Mouse (Mus musculus) liver, embryonic 11.5 days (tissue): ENCODE measurements around the gene Tstd2. TPM values are rescaled to one million over a fixed set of nuclear protein-coding genes. Genes with fewer than 3 reads are reported as not detected.

ENCODE experiments used
- ATAC-seq: fragments of 200-750 bp; cut with Nextera tagmentation; replicated peaks from 2 replicates; pipeline ENCODE4 v1.8.0; 2017; ENCODE audit warnings: moderate number of reproducible peaks, mild to moderate bottlenecking, moderate TSS enrichment, moderate library complexity; ENCODE audit not compliant: low FRiP score
- DNase-seq: peaks from one replicate; pipeline ENCODE4 v3.0.0-alpha.2; 2017; ENCODE audit warnings: low spot score
- H3K27ac ChIP-seq: fragments of 300-500 bp; sonication (generic); 2 replicates; pipeline ENCODE4 v1.5.1; 2014; ENCODE audit warnings: mild to moderate bottlenecking, low read depth, low read length, control low read depth
- H3K27me3 ChIP-seq: fragments of 300-500 bp; sonication (generic); replicated peaks from 2 replicates; pipeline ENCODE4 v1.6.1; 2014; ENCODE audit warnings: low read length, mixed read lengths; ENCODE audit not compliant: control insufficient read depth, insufficient read depth
- H3K36me3 ChIP-seq: fragments of 300-500 bp; sonication (generic); 2 replicates; pipeline ENCODE4 v1.6.1; 2014; ENCODE audit warnings: mild to moderate bottlenecking, low read length, moderate library complexity, mixed read lengths; ENCODE audit not compliant: control insufficient read depth, insufficient read depth
- H3K4me1 ChIP-seq: fragments of 300-500 bp; sonication (generic); replicated peaks from 2 replicates; pipeline ENCODE4 v1.6.1; 2014; ENCODE audit warnings: low read length, mixed read lengths; ENCODE audit not compliant: control insufficient read depth, insufficient read depth
- H3K4me2 ChIP-seq: fragments of 300-500 bp; sonication (generic); 2 replicates; pipeline ENCODE4 v1.6.1; 2014; ENCODE audit warnings: mild to moderate bottlenecking, control low read depth, moderate library complexity
- H3K4me3 ChIP-seq: fragments of 300-500 bp; sonication (generic); 2 replicates; pipeline ENCODE4 v1.5.1; 2014; ENCODE audit warnings: low read depth, low read length, control low read depth
- H3K9ac ChIP-seq: fragments of 300-500 bp; sonication (generic); 2 replicates; pipeline ENCODE4 v1.6.1; 2014; ENCODE audit warnings: low read depth, low read length, control low read depth
- H3K9me3 ChIP-seq: fragments of 300-500 bp; sonication (generic); 2 replicates; pipeline ENCODE4 v1.6.1; 2016; ENCODE audit warnings: low read length, inconsistent platforms, mixed read lengths; ENCODE audit not compliant: control insufficient read depth
- WGBS: fragments of 180-500 bp; shearing (Covaris S2); extraction: QIAGEN DNeasy Blood & Tissue Kit; methylation state at CpG from one replicate; pipeline ENCODE4 v1.1.7; 2014; 5-methylcytosine and 5-hydroxymethylcytosine counted together
- polyA plus RNA-seq: library from polyadenylated mRNA; unstranded; fragments of >200 nt; fragmentation: Nextera tagmentation; extraction: Ambion mirVana; gene quantifications from 2 replicates; pipeline ENCODE4 v1.2.1, GENCODE M21; 2014

Gene Tstd2
- polyA plus RNA-seq, 1 experiment from 2014 or later: 30.8 TPM

DNA sequence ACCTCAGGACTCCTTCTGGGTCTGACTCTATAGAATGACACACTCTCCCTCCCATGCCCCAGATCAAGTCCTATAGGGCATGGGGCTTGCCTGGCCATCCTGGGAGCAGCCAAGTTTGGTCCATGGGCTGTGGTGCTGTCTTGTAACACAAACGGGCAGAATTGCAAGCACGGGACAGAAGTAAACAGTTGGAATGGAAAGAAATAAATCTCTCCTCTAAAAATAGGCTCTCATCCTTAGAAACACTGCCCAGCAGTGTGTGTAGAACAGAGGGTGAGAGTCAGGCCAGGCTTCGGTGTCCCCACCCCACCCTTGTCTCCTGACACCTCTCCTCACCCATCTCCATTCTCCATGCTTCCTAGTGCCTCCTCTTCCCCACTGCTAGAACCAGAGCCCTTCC is 70.4 kb downstream of the Tstd2 start:
- 73% methylated on average over 3 of the region's 3 CpGs for WGBS
- DNase-seq (no peak), ATAC-seq (no peak)
- Histone ChIP-seq H3K9ac (no peak overlapping the region), H3K27me3 (no peaks in the 10 kb centered on the region), H3K36me3 (no peaks in the 10 kb centered on the region), H3K9me3 (no peaks in the 10 kb centered on the region), H3K27ac (no peak overlapping the region), H3K4me1 (no peaks in the 10 kb centered on the region), H3K4me3 (no peak overlapping the region), H3K4me2 (no peak overlapping the region)

- H3K27ac ChIP-seq: no peak overlapping the region
These were observed 72.7 kb downstream of the Tstd2 start for GRCm38 (mm10) chr4:46065695-46066340.

GRCm38 (mm10) chr4:46064961-46065360 is 73.5 kb downstream of the Tstd2 start:
- no peak for DNase-seq
- H3K27me3 ChIP-seq: no peaks in the 10 kb centered on the region
- H3K9me3 ChIP-seq: no peaks in the 10 kb centered on the region
- no peak overlapping the region for H3K27ac ChIP-seq
- no peaks in the 10 kb centered on the region for H3K36me3 ChIP-seq
- H3K4me1 ChIP-seq: no peaks in the 10 kb centered on the region
- H3K4me3 ChIP-seq: no peak overlapping the region
- no peak for ATAC-seq
- 77% methylated on average over 3 of the region's 3 CpGs for WGBS
- no peak overlapping the region for H3K4me2 ChIP-seq
- H3K9ac ChIP-seq: no peak overlapping the region

More at GRCm38 (mm10) chr4:46065695-46066340, 72.7 kb downstream of the Tstd2 start:
- Histone ChIP-seq H3K4me2 (no peak overlapping the region), H3K9ac (no peak overlapping the region), H3K4me1 (no peaks in the 10 kb centered on the region), H3K4me3 (no peak overlapping the region), H3K36me3 (no peaks in the 10 kb centered on the region), H3K9me3 (no peaks in the 10 kb centered on the region), H3K27me3 (no peaks in the 10 kb centered on the region)
- no peak for DNase-seq
- WGBS: 68% methylated on average over 8 of the region's 8 CpGs
- no peak for ATAC-seq

Other genes starting within 250 kb of the Tstd2 start
- gene Ccdc180, start 248.4 kb downstream of the Tstd2 start, polyA plus RNA-seq: 0.04 and 0.10 TPM in 2 replicates
- 6.1 and 7.9 TPM in 2 replicates for gene Tdrd7, start 173.4 kb downstream of the Tstd2 start, polyA plus RNA-seq
- gene Tmod1, start 99.8 kb downstream of the Tstd2 start, polyA plus RNA-seq: 27.1 and 28.6 TPM in 2 replicates
- 97.9 and 110 TPM in 2 replicates for gene Ncbp1, start 81 bp downstream of the Tstd2 start, polyA plus RNA-seq
- 15.3 and 18.9 TPM in 2 replicates for gene Xpa, start 57.6 kb upstream of the Tstd2 start, polyA plus RNA-seq
- gene Foxe1, start 204.9 kb upstream of the Tstd2 start, polyA plus RNA-seq: not detected in 2 replicates